Mouse (Mus musculus) splenic B cell, adult 2 months (primary cell): ENCODE results near the gene Gm20388.

Source experiments
- DNase-seq: peaks from one replicate; pipeline ENCODE4 v3.0.0-alpha.2; 2011; ENCODE audit warnings: low read depth, low spot score
- H3K27me3 ChIP-seq: 2 replicates; pipeline ENCODE4 v1.6.1; 2012; ENCODE audit warnings: mild to moderate bottlenecking, low read length, moderate library complexity, mixed read lengths; ENCODE audit not compliant: control insufficient read depth, poor library complexity, insufficient read depth, severe bottlenecking
- H3K36me3 ChIP-seq: 2 replicates; pipeline ENCODE4 v1.6.1; 2012; ENCODE audit warnings: mild to moderate bottlenecking, low read length, moderate library complexity, mixed read lengths; ENCODE audit not compliant: control insufficient read depth, poor library complexity, insufficient read depth, severe bottlenecking

Gm20388 gene

DNA sequence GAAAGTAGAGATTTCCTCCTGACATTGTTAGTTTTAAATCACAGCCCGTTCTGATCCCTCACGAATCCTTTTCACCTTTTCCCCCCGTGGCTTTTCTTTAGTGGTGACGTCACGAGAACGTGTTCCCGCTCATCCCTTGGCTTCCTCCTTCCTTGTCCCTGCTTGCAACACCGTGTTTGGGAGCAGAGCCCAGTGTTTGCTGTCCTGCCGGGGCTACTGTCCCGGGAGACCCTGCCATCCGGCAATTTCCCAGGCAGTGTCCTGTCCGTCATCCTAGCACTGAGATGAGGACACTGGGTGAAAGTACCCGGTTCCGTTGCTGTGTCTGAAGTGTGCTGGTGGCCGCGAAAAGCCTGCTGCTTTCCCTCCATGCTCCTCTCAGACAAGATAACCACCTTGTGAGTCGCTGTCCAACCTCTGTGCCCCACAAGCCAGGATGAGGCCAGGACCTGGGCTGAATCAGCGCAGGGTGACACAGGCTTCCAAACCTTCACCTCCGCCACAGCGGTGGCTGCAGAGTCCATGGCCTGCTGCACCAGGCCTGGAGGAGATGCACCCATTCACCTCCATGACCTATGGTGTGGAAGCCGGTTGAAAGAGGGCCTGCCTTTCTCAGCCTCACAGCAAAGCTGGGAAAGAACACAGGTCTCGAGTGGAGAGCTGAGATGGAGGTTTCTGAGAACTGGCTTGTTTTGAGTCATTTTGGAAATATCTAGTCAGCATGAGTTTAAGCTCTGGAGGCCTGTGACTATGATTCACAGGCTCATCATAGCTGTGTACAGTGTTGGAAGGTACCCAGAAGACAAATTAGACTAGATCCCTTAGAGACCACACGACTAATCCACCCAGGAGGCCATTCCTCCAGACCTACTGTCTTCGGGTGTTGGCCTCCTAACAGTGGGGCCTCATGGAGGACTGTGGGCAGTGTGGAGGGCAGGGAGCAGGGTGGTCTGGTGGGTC, 4367.6 kb downstream of the Gm20388 start:
- Histone ChIP-seq H3K36me3 (no peaks in the 10 kb centered on the region), H3K27me3 (no peaks in the 10 kb centered on the region)
- no peak for DNase-seq

DNA sequence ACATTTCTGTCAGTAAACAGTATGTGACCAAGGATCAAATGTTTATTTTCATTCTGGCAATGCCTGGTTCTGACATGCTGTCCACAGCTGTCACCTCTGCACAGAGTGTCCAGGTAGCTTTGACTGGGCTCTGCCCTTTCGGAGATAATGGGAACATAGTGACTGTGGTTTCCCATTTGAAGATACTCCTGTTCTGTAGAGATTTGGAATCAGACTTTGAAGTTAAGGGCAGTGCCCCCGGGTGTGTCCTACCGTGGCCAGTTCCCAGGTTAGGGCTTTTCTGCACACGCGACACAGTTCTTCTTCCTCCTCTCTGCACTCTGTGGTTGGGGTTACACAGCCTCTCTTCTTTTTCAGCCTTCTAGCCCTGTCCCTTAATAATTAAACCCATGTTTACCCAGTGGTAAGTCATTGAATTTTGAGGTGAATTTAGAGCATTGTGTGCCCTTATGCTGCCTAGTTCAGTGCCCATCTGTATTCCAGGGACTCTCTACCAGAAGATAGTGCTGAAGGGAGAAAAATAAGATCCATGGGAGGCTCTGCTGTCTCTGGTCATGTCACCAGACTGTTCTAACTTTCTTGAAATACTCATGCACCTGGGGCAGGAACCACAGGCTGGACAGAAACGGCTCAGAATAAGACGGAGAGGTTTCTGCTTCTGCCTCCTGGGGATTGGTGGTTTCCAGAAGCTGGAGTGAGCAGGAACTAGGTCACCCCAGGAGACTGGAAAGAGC, 4368.5 kb downstream of the Gm20388 start:
- H3K27me3 ChIP-seq: no peaks in the 10 kb centered on the region
- no peaks in the 10 kb centered on the region for H3K36me3 ChIP-seq
- no peak for DNase-seq

DNA sequence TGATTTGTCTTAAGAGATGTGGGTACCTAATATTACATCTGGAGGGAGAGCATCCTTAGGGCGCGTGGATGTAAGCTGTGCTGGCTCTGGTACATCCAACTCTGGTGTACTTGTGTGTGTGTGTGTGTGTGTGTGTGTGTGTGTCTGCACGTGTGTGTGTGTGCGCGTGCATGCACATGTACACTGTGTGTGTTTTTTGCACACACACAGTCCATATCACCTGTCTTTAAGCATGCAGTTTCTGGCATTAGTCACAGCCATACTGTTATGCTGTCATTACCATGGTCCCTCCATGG, 4369.0 kb downstream of the Gm20388 start:
- no peaks in the 10 kb centered on the region for H3K36me3 ChIP-seq

DNA sequence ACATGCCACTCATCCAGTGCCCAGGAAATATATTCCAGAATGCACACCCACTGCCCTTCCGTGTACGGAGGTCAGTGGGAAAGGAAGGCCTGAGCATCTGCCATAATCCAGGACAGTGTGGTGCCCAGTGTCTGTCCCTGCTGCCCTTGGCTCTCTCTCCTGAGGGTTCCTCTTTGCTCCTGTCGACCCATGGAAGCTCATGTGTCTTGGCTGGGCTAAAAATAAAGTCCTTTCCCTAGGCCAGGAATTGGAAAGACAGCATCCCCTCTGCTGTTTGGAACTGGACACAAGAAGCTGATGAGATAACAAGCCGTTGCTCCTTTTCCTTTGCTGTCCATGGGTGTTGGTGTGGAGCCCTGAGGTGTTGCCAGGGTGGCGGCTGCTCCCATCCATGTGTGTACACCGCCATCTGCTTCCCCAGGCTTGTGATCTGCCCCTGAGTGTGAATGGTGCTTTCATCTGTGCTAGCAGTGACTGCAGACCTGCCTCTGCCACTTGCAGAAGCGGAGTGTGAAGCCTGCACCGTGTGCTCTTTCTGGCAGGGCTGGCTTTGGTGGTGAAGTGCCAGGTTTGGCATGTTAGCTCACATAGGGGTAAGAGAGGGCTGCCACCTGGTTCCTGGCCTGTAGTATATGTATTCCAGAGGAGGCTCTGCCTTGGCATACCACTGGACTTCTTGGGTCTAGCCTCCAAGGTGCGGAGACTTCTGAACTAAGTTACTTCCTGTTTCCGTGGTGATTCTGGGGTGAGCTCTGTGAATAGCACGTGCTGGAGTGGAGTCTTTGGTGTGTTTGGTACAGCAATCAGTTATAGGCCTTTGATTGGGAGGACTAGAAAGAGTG, 4371.3 kb downstream of the Gm20388 start:
- Histone ChIP-seq H3K27me3 (no peaks in the 10 kb centered on the region), H3K36me3 (no peaks in the 10 kb centered on the region)
- peak; percentile 58 for DNase-seq

More for the DNA sequence above, 4369.0 kb downstream of the Gm20388 start:
- no peaks in the 10 kb centered on the region for H3K27me3 ChIP-seq
- no peak for DNase-seq

DNA sequence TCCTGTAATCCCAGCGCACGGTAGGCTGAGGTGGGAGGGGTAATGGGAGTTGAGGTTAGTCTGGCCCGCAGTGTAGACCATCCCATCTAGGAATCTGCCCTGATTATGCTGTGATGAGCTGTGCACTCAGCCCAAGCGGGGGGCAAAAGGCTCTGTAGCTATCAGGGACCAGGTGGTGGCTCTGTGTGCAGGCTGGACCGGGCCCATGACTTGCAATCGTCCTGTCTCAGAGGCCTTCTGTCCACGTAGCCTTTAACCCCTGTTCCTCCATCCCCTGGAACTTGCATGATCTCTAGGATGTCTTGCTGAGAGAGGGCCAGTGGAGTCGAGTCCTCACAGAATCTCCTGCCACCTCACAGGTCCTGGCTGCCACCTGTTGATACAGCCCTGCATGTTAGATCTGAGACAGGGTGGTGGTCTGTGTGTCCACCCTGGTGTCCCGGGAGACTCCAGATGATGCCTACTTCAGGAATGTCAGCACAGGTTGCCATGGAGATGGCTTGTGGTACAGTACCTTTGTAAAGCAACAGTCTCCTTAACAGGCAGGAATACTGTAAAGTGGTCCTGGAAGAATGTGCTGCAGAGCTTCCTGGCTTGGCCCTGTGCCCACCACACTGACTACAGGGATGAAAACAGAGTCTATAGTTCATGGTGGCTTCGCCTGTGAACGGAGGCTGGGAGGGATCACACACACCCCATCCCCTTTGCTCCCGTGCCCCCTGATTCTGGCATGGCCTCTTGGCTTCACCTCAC, 4372.4 kb downstream of the Gm20388 start:
- Histone ChIP-seq H3K36me3 (no peaks in the 10 kb centered on the region), H3K27me3 (no peaks in the 10 kb centered on the region)
- DNase-seq: no peak

DNA sequence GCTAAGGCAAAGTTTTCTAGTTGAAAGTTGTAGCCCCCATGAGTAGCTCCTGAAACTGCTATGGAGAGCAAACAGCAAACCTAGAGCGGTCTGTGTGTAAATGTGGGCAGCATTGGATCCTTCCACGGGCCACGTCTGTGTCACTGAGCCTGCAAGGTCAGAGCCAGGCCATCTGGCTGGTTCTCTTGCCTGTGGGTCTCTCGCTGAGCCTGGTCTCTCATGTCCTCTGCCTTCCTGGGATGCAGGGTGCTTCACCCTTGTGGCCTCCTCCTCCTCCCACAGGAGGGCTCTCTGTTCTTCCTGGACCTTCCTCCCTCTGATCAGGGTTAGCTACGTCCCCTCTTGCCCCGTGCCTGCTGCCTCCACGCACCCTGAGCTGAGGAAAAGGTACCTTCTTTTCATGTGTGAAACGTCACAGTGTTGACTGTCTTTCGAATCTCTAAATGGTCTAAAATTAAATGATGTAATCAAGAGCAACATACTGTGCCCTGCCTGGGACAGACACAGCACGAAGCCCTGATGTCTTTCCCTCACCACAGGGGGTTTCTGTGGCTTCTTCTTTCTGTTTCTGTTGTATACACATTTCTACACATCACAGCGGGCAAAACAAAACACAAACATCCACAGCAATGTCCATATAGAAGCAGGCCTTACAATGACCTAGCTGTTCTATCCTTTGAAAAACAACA, 4373.1 kb downstream of the Gm20388 start:
- Histone ChIP-seq H3K27me3 (no peaks in the 10 kb centered on the region), H3K36me3 (no peaks in the 10 kb centered on the region)
- no peak for DNase-seq

DNA sequence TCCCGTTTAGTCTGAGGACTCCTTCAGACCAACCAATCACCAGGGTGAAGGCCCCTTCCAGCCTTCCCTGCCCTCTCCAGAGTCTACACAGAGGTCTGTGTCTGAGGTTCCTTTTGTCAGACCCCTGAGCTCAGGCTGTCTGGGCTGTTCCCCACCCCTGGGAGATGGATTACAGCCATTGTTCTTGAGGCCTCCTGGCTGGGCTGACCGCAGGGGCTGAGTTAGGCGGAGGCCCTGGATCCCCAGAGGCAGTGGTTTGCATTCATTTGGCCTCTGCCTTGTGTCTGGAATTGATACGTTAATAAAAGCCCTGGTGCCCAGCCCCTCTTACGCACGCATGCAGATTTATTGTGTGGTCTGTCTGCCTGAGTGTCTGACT, 4373.7 kb downstream of the Gm20388 start:
- H3K36me3 ChIP-seq: no peaks in the 10 kb centered on the region
- no peaks in the 10 kb centered on the region for H3K27me3 ChIP-seq
- DNase-seq: no peak

DNA sequence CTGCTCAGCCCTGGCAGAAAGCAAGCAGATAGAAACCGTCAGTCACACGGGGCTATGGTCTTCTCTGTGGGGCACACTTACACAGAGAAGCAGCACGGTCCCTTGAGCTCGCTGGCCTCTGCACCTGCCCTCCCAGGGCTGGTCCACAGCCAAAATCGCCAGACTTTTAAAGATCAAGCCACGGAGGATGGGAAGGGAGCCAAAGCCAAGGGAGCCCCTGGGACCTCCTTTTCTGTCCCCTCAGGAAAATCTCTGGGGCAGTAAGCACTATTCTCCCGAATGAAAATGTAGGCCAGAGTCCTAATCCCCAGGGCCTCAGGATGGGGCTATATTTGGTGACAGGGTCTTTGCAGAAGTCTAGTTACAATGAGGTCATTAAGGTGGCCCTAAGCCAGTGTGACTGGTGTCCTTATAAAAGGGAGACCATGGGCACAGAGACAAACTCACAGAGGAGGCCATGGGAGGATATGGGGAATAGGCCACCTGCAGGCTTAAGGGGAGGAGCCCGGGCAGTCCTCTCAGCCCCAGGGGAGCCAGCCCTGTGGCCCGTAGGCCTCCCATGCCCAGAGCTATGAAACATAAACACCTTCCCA, 4374.4 kb downstream of the Gm20388 start:
- Histone ChIP-seq H3K27me3 (no peaks in the 10 kb centered on the region), H3K36me3 (no peaks in the 10 kb centered on the region)
- DNase-seq: peak; percentile 18

DNA sequence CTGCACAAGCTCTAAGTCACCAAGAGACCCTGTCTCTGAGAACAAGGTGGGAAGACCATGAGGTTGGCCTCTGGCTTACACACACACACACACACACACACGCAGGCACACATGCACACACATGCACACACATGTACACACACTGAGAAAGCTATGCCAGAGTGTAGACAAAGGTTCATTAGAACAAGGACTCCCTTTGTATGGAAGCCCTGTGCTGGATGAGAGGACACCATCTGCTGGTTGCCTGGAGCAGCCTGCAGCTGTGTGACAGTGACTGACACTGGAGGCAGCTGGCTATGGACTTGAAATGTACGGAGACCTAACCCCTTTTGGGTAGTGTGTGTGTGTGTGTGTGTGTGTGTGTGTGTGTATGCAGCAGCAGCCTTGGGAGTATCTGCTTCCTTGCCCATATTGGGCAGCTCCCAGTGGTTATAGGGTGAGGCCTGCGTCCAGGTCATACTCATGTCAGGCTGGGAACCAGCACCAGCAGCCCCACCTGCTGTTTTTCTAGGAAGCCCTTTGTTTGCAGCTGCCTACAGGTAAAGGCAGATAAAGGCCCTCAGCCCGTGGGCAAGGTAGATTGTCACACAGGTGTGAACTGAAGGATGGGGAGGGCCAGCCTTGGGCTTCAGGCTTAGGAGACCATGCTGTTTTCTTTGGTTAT, 4376.0 kb downstream of the Gm20388 start:
- Histone ChIP-seq H3K27me3 (no peaks in the 10 kb centered on the region), H3K36me3 (no peaks in the 10 kb centered on the region)
- no peak for DNase-seq

DNA sequence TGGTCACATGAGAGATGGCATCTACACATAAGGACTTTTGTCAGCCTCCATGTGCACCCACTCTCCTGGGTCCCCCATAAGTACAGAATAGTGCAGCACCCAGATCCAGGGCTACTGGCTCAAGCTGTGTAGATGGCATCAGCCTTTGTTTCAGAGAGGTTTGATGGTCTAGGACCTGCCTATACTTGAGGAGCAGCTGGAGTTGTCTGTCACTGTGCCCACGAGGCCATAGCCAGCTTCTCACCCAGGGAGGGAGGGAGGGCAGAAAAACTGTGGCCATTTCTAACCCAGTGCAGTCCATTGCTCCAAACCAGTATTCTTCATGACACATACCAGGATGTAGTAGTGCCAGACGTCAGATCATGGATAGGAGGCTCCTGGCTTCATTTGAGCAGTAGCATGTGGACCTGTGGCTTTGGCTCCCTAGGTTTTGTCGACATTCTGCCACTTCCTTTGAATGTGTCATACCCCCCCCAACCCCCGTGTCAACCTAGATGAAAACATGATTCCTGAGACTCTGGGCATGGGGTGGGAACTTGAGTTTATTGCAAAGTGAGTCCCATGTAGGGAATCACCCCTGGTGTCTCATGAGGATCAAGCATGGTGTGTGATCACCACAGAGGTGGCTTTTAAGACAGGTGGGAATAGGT, 4377.7 kb downstream of the Gm20388 start:
- H3K27me3 ChIP-seq: no peaks in the 10 kb centered on the region
- DNase-seq: no peak
- H3K36me3 ChIP-seq: no peaks in the 10 kb centered on the region

DNA sequence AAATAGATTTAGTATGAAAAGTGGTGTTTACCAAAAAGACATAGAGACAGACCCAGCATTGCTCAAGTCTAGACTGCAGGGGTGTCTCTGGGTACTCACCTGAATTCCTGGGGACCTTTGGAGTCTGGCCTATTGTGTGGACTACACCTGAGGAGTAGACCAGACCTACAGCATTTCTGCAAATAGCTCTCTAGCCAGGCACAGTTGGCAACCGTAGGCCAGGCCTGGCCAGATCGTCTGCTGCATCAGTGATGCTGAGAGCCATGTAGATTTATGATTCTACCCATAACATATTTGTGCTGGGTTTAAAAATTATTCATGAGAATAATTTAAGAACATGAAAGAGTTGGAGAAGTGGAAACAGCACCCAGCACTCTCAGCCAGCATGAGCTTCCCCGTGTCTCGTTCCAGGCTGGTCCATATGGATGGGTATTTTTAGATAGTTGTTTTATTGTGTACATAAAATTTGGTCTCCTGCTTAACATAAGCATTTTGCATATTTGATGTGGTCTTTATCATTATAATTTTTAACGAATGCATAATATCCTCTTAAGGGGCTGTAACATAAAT, 4378.9 kb downstream of the Gm20388 start:
- Histone ChIP-seq H3K36me3 (no peaks in the 10 kb centered on the region), H3K27me3 (no peaks in the 10 kb centered on the region)
- DNase-seq: no peak

DNA sequence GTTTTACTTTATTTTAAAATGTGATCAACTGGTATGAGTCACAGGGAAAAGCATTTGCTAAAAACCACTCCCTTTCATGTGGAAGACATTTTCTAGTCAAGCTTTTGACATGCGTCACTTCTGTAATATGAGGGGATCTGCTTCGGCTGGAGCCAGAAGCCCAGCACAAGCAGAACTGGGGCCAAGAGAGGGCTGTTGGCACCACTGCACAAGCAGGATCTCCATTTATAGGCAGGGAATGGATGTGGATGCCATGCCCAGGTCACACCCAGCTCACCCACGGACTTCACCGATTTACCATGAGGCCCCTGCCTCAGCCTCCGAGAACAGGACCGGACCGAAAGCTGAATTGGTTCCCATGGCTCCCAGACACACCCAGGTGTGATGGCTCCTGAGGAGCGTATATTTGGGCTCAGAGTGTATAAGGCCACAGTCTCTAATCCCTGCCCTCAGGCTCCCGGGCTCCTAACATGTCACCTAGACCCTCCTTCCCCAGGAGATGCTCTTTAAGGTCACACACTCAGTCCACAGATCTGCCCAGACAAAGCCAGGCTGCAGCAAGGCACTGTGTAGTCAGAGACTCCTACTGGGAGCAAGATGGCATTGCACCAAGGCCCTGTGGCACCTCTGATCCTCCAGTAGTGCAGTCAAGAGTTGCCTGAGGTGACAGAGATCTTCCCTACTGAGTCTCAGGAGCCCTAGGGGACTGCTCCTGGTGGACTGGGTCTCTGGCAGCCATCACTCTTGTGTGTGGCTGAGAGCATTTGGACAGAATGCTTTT, 4380.5 kb downstream of the Gm20388 start:
- peak; percentile 32 for DNase-seq
- no peaks in the 10 kb centered on the region for H3K36me3 ChIP-seq
- no peaks in the 10 kb centered on the region for H3K27me3 ChIP-seq
